Mouse (Mus musculus) forebrain, embryonic 11.5 days (tissue): ENCODE measurements at regions not wholly inside any gene's neighbourhood (a gene's known extent, or its start where the extent isn't known, plus 50 kb on each side); places are given as distances from the start of the nearest gene placed in this dataset.
"Not testable (repeated sequence)": the region's sequence is repeated elsewhere in the genome, so short reads cannot be mapped to it uniquely, and the experiment has no call there.

ENCODE experiments used
- ATAC-seq: fragments of 200-750 bp; cut with Nextera tagmentation; replicated peaks from 2 replicates; pipeline ENCODE4 v1.8.0; 2017; ENCODE audit warnings: moderate TSS enrichment; ENCODE audit not compliant: low FRiP score
- DNase-seq: peaks from one replicate; pipeline ENCODE4 v3.0.0-alpha.2; 2017; ENCODE audit warnings: low spot score
- H3K27ac ChIP-seq: fragments of 300-500 bp; sonication (generic); 2 replicates; pipeline ENCODE4 v1.5.1; 2014; ENCODE audit warnings: low read depth, low read length
- H3K27me3 ChIP-seq: fragments of 300-500 bp; sonication (generic); 2 replicates; pipeline ENCODE4 v1.6.1; 2014; ENCODE audit warnings: mild to moderate bottlenecking, low read length, mixed read lengths; ENCODE audit not compliant: control insufficient read depth, insufficient read depth
- H3K36me3 ChIP-seq: fragments of 300-500 bp; sonication (generic); 2 replicates; pipeline ENCODE4 v1.6.1; 2014; ENCODE audit warnings: mild to moderate bottlenecking, low read length, moderate library complexity, mixed read lengths; ENCODE audit not compliant: control insufficient read depth, insufficient read depth
- H3K4me1 ChIP-seq: fragments of 300-500 bp; sonication (generic); replicated peaks from 2 replicates; pipeline ENCODE4 v1.6.1; 2014; ENCODE audit warnings: low read length, mixed read lengths; ENCODE audit not compliant: control insufficient read depth, insufficient read depth
- H3K4me2 ChIP-seq: fragments of 300-500 bp; sonication (generic); 2 replicates; pipeline ENCODE4 v1.6.1; 2014; ENCODE audit warnings: low read depth, mild to moderate bottlenecking, low read length, moderate library complexity, mixed read lengths; ENCODE audit not compliant: severe bottlenecking
- H3K4me3 ChIP-seq: fragments of 300-500 bp; sonication (generic); 2 replicates; pipeline ENCODE4 v1.5.1; 2014; ENCODE audit warnings: low read depth, low read length
- H3K9ac ChIP-seq: fragments of 300-500 bp; sonication (generic); 2 replicates; pipeline ENCODE4 v1.6.1; 2014; ENCODE audit warnings: low read length
- H3K9me3 ChIP-seq: fragments of 300-500 bp; sonication (generic); 2 replicates; pipeline ENCODE4 v1.6.1; 2016; ENCODE audit warnings: low read length, mixed read lengths; ENCODE audit not compliant: control insufficient read depth
- WGBS: fragments of 180-500 bp; shearing (Covaris S2); extraction: QIAGEN DNeasy Blood & Tissue Kit; methylation state at CpG from one replicate; pipeline ENCODE4 v1.1.7; 2014; 5-methylcytosine and 5-hydroxymethylcytosine counted together

DNA sequence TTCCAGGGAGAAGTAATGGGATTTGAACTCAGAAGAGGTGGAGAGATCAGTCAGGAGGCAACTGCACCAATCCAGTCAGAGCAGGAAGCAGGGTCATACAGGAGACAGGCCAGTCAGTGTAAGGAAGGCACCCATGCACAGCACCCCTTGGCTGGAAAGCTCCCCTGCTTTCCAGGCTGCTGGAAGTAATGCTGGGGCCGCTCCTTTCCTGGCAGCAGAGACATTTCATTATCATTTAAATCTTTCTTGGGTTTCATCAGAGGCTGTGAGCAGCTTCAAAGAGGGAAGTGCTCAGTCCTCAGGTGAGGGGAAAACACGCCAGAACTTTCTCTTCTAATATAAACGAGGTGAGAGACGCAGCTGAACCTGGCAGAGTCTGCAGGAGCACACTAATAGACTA, 109.1 kb upstream of the Syt13 start:
- H3K9ac ChIP-seq: no peak overlapping the region
- no peaks in the 10 kb centered on the region for H3K27me3 ChIP-seq
- no peak overlapping the region for H3K4me2 ChIP-seq
- no peak overlapping the region for H3K27ac ChIP-seq
- 32% methylated on average over 4 of the region's 4 CpGs for WGBS
- H3K4me1 ChIP-seq: peaks cover 8% of the 10 kb centered on the region; the same call in 1 of the 2 replicates
- ATAC-seq (no peak), DNase-seq (no peak)
- H3K36me3 ChIP-seq: no peaks in the 10 kb centered on the region
- no peak overlapping the region for H3K4me3 ChIP-seq
- no peaks in the 10 kb centered on the region for H3K9me3 ChIP-seq

DNA sequence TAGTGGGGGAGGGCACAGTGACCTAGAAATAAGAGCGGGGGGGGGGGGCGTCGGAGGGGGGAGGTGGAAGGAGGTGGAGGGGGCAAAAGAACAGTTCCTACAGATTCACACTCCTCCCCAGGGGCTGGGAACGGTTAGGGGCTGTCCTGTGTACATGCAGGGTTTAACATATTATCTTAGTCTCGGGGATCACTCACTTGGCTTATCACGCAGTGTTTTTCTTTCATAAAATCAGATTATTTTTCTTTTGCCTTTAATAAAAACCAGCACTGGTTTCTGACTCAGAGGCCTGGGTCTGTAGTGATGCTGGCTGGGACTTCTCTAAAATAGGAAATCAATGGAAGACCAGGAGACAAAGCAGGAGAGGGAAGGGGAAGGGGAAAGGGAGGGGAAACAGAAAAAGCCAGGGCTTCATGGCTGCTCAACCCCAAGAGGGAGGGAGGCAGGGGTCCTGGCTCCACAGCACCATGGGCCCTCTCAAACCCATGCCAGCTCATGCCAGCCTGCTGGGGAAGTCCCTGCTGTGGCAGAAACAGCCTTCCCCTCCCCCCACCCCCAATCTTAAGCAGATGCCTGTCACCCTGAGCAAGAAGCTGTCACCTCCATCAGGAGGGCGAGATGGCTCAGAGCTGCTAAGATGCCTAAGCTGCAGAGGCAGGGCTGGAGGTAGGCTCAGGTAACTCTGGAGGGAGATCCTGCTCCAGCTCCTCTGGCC, 108.3 kb upstream of the Syt13 start:
- H3K4me1 ChIP-seq: peaks cover 8% of the 10 kb centered on the region; the same call in 1 of the 2 replicates
- H3K27me3 ChIP-seq: no peaks in the 10 kb centered on the region
- 30% methylated on average over 5 of the region's 7 CpGs for WGBS
- peak; percentile 55 for DNase-seq
- peak overlapping the region; percentile 31 for H3K27ac ChIP-seq
- no peak overlapping the region for H3K4me3 ChIP-seq
- H3K9me3 ChIP-seq: no peaks in the 10 kb centered on the region
- ATAC-seq: peak; percentile 19; the same call in 1 of the 2 replicates
- no peak overlapping the region; the same call in 1 of the 2 replicates for H3K9ac ChIP-seq
- no peak overlapping the region for H3K4me2 ChIP-seq
- H3K36me3 ChIP-seq: no peaks in the 10 kb centered on the region

DNA sequence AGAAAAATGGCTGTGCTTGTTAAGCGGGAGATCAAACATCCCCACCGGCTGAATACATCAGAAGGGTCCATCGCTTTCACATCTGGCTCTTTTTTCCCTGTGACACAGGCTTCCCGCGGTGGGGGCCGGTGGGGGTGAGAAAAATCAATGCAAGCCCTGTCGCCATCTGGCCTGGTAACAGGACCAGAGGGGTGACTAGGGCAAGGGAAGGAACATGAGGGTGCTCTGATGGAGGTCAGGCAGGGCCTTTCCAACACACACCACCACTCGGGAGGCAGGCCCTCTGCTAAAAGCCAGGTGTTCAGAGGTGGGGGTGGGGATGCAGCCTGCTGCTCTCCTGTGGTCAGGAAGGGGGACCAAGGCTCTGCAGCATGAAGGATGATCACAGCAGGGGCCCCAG, 107.5 kb upstream of the Syt13 start:
- H3K9me3 ChIP-seq: no peaks in the 10 kb centered on the region
- no peak overlapping the region for H3K4me3 ChIP-seq
- no peaks in the 10 kb centered on the region for H3K36me3 ChIP-seq
- H3K27me3 ChIP-seq: no peaks in the 10 kb centered on the region
- H3K9ac ChIP-seq: no peak overlapping the region; the same call in 1 of the 2 replicates
- ATAC-seq: peak; percentile 51; the same call in 1 of the 2 replicates
- H3K27ac ChIP-seq: no peak overlapping the region
- WGBS: 10% methylated on average over 8 of the region's 8 CpGs
- no peak overlapping the region for H3K4me2 ChIP-seq
- DNase-seq: no peak
- H3K4me1 ChIP-seq: peaks cover 8% of the 10 kb centered on the region; the same call in 1 of the 2 replicates

DNA sequence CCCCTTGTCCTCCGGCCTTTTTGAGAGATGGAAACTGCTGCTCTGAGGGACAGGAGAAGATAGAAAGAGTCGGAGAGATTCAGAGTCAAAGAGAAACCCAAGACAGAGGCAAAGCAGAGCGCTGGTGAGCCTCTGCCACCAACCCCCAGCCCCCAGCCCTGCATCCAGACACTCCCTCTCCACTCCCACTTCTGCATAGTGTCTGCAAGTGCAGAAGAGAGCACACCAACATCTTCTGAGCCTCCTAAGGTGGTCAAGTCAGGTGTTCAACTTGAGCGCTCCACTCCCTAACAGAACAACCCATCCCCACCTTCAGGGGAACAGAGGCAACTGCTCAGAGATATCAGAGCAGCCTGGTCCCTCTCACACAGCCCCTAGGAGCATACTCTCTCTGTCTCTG, 106.8 kb upstream of the Syt13 start:
- Histone ChIP-seq H3K36me3 (no peaks in the 10 kb centered on the region), H3K27ac (no peak overlapping the region), H3K9me3 (no peaks in the 10 kb centered on the region), H3K4me2 (no peak overlapping the region), H3K9ac (no peak overlapping the region), H3K4me1 (peaks cover 8% of the 10 kb centered on the region; the same call in 1 of the 2 replicates), H3K27me3 (no peaks in the 10 kb centered on the region), H3K4me3 (no peak overlapping the region)
- ATAC-seq (no peak), DNase-seq (no peak)
- 75% methylated on average over 4 of the region's 4 CpGs for WGBS

DNA sequence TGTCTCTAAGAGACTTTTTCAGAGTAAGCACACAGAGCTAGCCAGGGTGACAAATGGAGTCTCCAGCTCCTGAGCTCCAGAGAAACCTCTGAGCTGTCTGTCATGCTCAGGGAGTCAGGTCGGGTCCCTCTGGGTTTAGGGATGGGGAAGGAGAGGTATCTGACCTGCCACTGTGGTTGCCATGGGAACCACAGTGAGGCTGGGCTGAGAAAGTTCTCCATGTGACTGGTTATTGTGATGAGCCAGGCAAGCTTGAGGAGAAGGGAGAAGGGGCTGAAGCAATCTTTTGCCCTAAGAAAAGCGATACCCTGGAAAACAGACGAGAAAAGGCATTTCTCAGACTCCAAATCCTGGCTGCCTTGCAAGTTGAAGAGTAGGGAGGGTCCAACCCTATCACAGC, 105.7 kb upstream of the Syt13 start:
- Histone ChIP-seq H3K27me3 (no peaks in the 10 kb centered on the region), H3K4me3 (no peak overlapping the region), H3K9ac (no peak overlapping the region; the same call in 1 of the 2 replicates), H3K4me2 (no peak overlapping the region), H3K9me3 (no peaks in the 10 kb centered on the region), H3K27ac (no peak overlapping the region), H3K36me3 (no peaks in the 10 kb centered on the region), H3K4me1 (peaks cover 8% of the 10 kb centered on the region; the same call in 1 of the 2 replicates)
- ATAC-seq (no peak), DNase-seq (no peak)
- 28% methylated on average over 3 of the region's 3 CpGs for WGBS

DNA sequence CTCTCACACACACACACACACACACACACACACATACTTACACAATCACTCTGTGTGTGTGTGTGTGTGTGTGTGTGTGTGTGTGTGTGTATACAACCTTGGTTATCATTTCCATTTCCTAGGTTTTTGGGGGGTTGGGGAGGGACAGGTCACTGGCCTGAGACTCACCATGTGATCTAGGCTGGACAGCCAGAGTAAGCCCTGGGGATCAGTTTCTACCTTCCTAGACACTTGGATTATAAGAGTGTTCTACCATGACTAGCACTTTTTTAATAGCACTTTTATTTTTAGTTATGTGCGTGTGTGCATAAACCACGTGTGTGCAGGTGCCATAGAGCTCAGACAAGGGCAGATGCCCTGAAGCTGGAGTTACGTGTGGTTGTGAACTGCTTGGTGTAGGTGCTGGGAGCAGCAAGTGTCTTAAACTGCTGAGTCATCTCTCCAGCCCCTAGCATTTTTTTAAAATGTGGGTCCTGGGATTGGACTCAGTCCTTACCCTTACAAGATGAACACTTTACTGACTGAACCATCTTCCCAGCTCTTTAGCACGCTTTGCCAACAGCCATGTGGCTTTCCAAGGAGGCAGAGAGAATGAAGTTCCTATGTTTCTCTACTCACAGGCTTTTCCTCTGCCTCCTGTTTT, 105.1 kb upstream of the Syt13 start:
- H3K4me3 ChIP-seq: no peak overlapping the region
- H3K4me2 ChIP-seq: no peak overlapping the region
- ATAC-seq (no peak), DNase-seq (no peak)
- peaks cover 8% of the 10 kb centered on the region; the same call in 1 of the 2 replicates for H3K4me1 ChIP-seq
- H3K27me3 ChIP-seq: no peaks in the 10 kb centered on the region
- 83% methylated on average over 4 of the region's 4 CpGs for WGBS
- H3K9me3 ChIP-seq: no peaks in the 10 kb centered on the region
- H3K9ac ChIP-seq: no peak overlapping the region
- H3K27ac ChIP-seq: no peak overlapping the region
- no peaks in the 10 kb centered on the region for H3K36me3 ChIP-seq

DNA sequence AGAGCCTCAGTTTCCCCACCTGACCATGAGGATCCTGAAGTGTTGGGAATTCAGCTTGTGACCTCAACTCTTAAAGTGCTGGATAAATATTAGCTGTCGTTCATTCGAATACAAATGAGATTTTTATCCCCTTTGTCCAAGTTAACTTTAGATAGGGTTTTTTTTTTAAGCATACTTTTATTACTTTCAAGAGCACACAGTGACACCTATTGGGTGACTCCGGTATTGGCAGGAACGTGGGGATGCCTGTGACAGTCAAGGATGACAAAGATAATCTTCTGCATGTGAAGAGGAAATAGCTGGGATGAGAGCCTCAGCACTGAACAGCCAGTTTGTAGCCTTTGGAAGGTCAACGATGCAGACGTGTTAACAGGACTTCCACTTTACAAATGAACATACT, 103.9 kb upstream of the Syt13 start:
- not testable (repeated sequence) for ATAC-seq, H3K9me3 ChIP-seq, H3K4me2 ChIP-seq, H3K27me3 ChIP-seq, H3K4me3 ChIP-seq, H3K9ac ChIP-seq, H3K4me1 ChIP-seq, H3K27ac ChIP-seq, H3K36me3 ChIP-seq
- peak; percentile 72 for DNase-seq
- 16% methylated on average over 6 of the region's 6 CpGs for WGBS

DNA sequence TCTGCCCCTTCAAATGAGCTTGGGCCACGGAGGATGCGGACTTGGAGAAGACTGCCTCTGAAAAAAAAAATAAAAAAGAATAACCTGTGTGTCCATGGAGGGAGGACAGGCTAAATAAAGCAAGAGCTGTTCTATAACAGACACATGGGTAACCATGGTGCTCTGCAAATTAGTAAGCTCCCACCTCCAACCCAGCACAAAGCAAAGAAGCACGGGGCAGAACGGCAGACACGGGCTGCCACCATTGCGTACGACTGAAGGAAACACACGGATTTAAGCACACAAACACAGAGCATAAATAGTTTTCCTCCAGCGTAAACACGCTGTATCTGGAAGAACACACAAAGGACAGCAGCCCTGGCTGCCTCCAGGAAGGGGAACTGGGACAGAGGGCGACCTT, 101.9 kb upstream of the Syt13 start:
- Histone ChIP-seq H3K9me3 (no peaks in the 10 kb centered on the region), H3K9ac (no peak overlapping the region), H3K4me3 (no peak overlapping the region), H3K36me3 (no peaks in the 10 kb centered on the region), H3K4me2 (no peak overlapping the region), H3K27ac (no peak overlapping the region), H3K4me1 (no peaks in the 10 kb centered on the region; the same call in 1 of the 2 replicates), H3K27me3 (no peaks in the 10 kb centered on the region)
- ATAC-seq (no peak), DNase-seq (no peak)
- WGBS: 76% methylated on average over 11 of the region's 11 CpGs
